Mouse (Mus musculus) thymus, adult 2 months (tissue): ENCODE results near the gene Psmd13.

Experiments used
- CTCF ChIP-seq: fragments of 200-500 bp; IDR thresholded peaks from 2 replicates; pipeline ENCODE4 v1.5.1; 2012; ENCODE audit warnings: mild to moderate bottlenecking, control low read depth, low read length, moderate library complexity, borderline replicate concordance; ENCODE audit not compliant: control insufficient read depth, poor library complexity, insufficient read depth; ENCODE audit errors: extremely low read depth
- POLR2A ChIP-seq: fragments of 200-500 bp; IDR thresholded peaks from 2 replicates; pipeline ENCODE4 v1.6.1; 2012; ENCODE audit warnings: mild to moderate bottlenecking, low read length, control low read depth, moderate library complexity; ENCODE audit not compliant: control insufficient read depth, poor library complexity, insufficient read depth; ENCODE audit errors: extremely low read depth

- TF ChIP-seq POLR2A = no peak
- TF ChIP-seq CTCF = no peak
Measured at GRCm38 (mm10) chr7:140907697-140908096, 25.9 kb downstream of the Psmd13 start.
